Mouse (Mus musculus): Measurements from ENCODE around the gene Mllt3. TPM values are rescaled to one million over a fixed set of nuclear protein-coding genes. Genes with fewer than 3 reads are reported as not detected.

Gene Mllt3
- polyA plus RNA-seq, 1 experiment from 2014 or later: 62.3 TPM

- Histone ChIP-seq H3K27ac (ENCODE audit: low read depth, low read length) (no peak overlapping the region), H3K27me3 (ENCODE audit: control insufficient read depth, insufficient read depth, low read length) (no peaks in the 10 kb centered on the region), H3K4me2 (no peak overlapping the region), H3K4me3 (ENCODE audit: low read depth, low read length) (no peak overlapping the region), H3K9me3 (ENCODE audit: control insufficient read depth, low read length) (no peaks in the 10 kb centered on the region), H3K4me1 (ENCODE audit: control insufficient read depth, insufficient read depth, low read length) (peaks cover 11% of the 10 kb centered on the region), H3K9ac (ENCODE audit: low read length) (no peak overlapping the region), H3K36me3 (ENCODE audit: control insufficient read depth, insufficient read depth, low read length) (peaks cover 2% of the 10 kb centered on the region)
- no peak for DNase-seq (ENCODE audit: low spot score, missing footprints)
- no peak for ATAC-seq (ENCODE audit: low FRiP score)
- 82% methylated on average over 2 of the region's 2 CpGs for WGBS
Observed at GRCm38 (mm10) chr4:87783809-87784208, 249.4 kb downstream of the Mllt3 start.

GRCm38 (mm10) chr4:87781971-87782370 lies 251.2 kb downstream of the Mllt3 start:
- no peak overlapping the region for H3K4me2 ChIP-seq
- H3K4me3 ChIP-seq (ENCODE audit: low read depth, low read length): no peak overlapping the region
- H3K9ac ChIP-seq (ENCODE audit: low read length): no peak overlapping the region
- no peak overlapping the region for H3K27ac ChIP-seq (ENCODE audit: low read depth, low read length)
- H3K4me1 ChIP-seq (ENCODE audit: control insufficient read depth, insufficient read depth, low read length): peaks cover 11% of the 10 kb centered on the region
- peaks cover 2% of the 10 kb centered on the region for H3K36me3 ChIP-seq (ENCODE audit: control insufficient read depth, insufficient read depth, low read length)
- WGBS: 93% methylated on average over 5 of the region's 5 CpGs
- H3K9me3 ChIP-seq (ENCODE audit: control insufficient read depth, low read length): no peaks in the 10 kb centered on the region
- DNase-seq (ENCODE audit: low spot score, missing footprints) (no peak), ATAC-seq (ENCODE audit: low FRiP score) (no peak)
- no peaks in the 10 kb centered on the region for H3K27me3 ChIP-seq (ENCODE audit: control insufficient read depth, insufficient read depth, low read length)

GRCm38 (mm10) chr4:87775721-87776120 lies 257.4 kb downstream of the Mllt3 start:
- H3K27me3 ChIP-seq (ENCODE audit: control insufficient read depth, insufficient read depth, low read length): no peaks in the 10 kb centered on the region
- no peaks in the 10 kb centered on the region for H3K36me3 ChIP-seq (ENCODE audit: control insufficient read depth, insufficient read depth, low read length)

GRCm38 (mm10) chr4:87774515-87774914 lies 258.6 kb downstream of the Mllt3 start:
- Histone ChIP-seq H3K4me2 (no peak overlapping the region), H3K9ac (ENCODE audit: low read length) (no peak overlapping the region), H3K36me3 (ENCODE audit: control insufficient read depth, insufficient read depth, low read length) (no peaks in the 10 kb centered on the region), H3K4me1 (ENCODE audit: control insufficient read depth, insufficient read depth, low read length) (no peaks in the 10 kb centered on the region), H3K27ac (ENCODE audit: low read depth, low read length) (no peak overlapping the region), H3K27me3 (ENCODE audit: control insufficient read depth, insufficient read depth, low read length) (no peaks in the 10 kb centered on the region), H3K9me3 (ENCODE audit: control insufficient read depth, low read length) (no peaks in the 10 kb centered on the region), H3K4me3 (ENCODE audit: low read depth, low read length) (no peak overlapping the region)
- 92% methylated on average over 4 of the region's 4 CpGs for WGBS
- DNase-seq (ENCODE audit: low spot score, missing footprints): no peak
- no peak for ATAC-seq (ENCODE audit: low FRiP score)

More at GRCm38 (mm10) chr4:87775721-87776120, 257.4 kb downstream of the Mllt3 start:
- no peak for DNase-seq (ENCODE audit: low spot score, missing footprints)
- no peaks in the 10 kb centered on the region for H3K4me1 ChIP-seq (ENCODE audit: control insufficient read depth, insufficient read depth, low read length)
- H3K9me3 ChIP-seq (ENCODE audit: control insufficient read depth, low read length): no peaks in the 10 kb centered on the region
- H3K27ac ChIP-seq (ENCODE audit: low read depth, low read length): no peak overlapping the region
- no peak overlapping the region for H3K9ac ChIP-seq (ENCODE audit: low read length)
- no peak for ATAC-seq (ENCODE audit: low FRiP score)
- WGBS: 97% methylated on average over 2 of the region's 2 CpGs
- no peak overlapping the region for H3K4me2 ChIP-seq
- H3K4me3 ChIP-seq (ENCODE audit: low read depth, low read length): no peak overlapping the region

- no peak overlapping the region for H3K4me2 ChIP-seq
- WGBS: 28% methylated on average over 11 of the region's 11 CpGs
- no peak overlapping the region for H3K4me3 ChIP-seq (ENCODE audit: low read depth, low read length)
Observed at GRCm38 (mm10) chr4:87767711-87768561, 265.2 kb downstream of the Mllt3 start.

GRCm38 (mm10) chr4:87765729-87766128 lies 267.4 kb downstream of the Mllt3 start:
- H3K4me1 ChIP-seq (ENCODE audit: control insufficient read depth, insufficient read depth, low read length): peaks cover 15% of the 10 kb centered on the region
- H3K4me3 ChIP-seq (ENCODE audit: low read depth, low read length): no peak overlapping the region
- H3K4me2 ChIP-seq: no peak overlapping the region
- H3K36me3 ChIP-seq (ENCODE audit: control insufficient read depth, insufficient read depth, low read length): no peaks in the 10 kb centered on the region
- WGBS: 62% methylated on average over 3 of the region's 3 CpGs
- no peaks in the 10 kb centered on the region for H3K27me3 ChIP-seq (ENCODE audit: control insufficient read depth, insufficient read depth, low read length)
- no peak for DNase-seq (ENCODE audit: low spot score, missing footprints)
- H3K27ac ChIP-seq (ENCODE audit: low read depth, low read length): no peak overlapping the region
- H3K9ac ChIP-seq (ENCODE audit: low read length): no peak overlapping the region
- ATAC-seq (ENCODE audit: low FRiP score): no peak
- H3K9me3 ChIP-seq (ENCODE audit: control insufficient read depth, low read length): no peaks in the 10 kb centered on the region

More at GRCm38 (mm10) chr4:87767711-87768561, 265.2 kb downstream of the Mllt3 start:
- Histone ChIP-seq H3K27me3 (ENCODE audit: control insufficient read depth, insufficient read depth, low read length) (no peaks in the 10 kb centered on the region), H3K36me3 (ENCODE audit: control insufficient read depth, insufficient read depth, low read length) (no peaks in the 10 kb centered on the region), H3K9ac (ENCODE audit: low read length) (no peak overlapping the region), H3K4me1 (ENCODE audit: control insufficient read depth, insufficient read depth, low read length) (peaks cover 15% of the 10 kb centered on the region), H3K9me3 (ENCODE audit: control insufficient read depth, low read length) (no peaks in the 10 kb centered on the region), H3K27ac (ENCODE audit: low read depth, low read length) (peak overlapping the region; percentile 40; the same call in 1 of the 2 replicates)
- ATAC-seq (ENCODE audit: low FRiP score): peak; percentile 92
- DNase-seq (ENCODE audit: low spot score, missing footprints): peak; percentile 91

- Histone ChIP-seq H3K9me3 (ENCODE audit: control insufficient read depth, low read length) (no peaks in the 10 kb centered on the region), H3K9ac (ENCODE audit: low read length) (no peak overlapping the region), H3K36me3 (ENCODE audit: control insufficient read depth, insufficient read depth, low read length) (no peaks in the 10 kb centered on the region), H3K4me3 (ENCODE audit: low read depth, low read length) (no peak overlapping the region), H3K27me3 (ENCODE audit: control insufficient read depth, insufficient read depth, low read length) (no peaks in the 10 kb centered on the region), H3K4me1 (ENCODE audit: control insufficient read depth, insufficient read depth, low read length) (no peaks in the 10 kb centered on the region), H3K4me2 (no peak overlapping the region), H3K27ac (ENCODE audit: low read depth, low read length) (no peak overlapping the region)
- ATAC-seq (ENCODE audit: low FRiP score): no peak
- DNase-seq (ENCODE audit: low spot score, missing footprints): peak; percentile 62
- WGBS: 83% methylated on average over 2 of the region's 2 CpGs
Observed at GRCm38 (mm10) chr4:87761075-87761474, 272.1 kb downstream of the Mllt3 start.

GRCm38 (mm10) chr4:87760297-87760696 lies 272.9 kb downstream of the Mllt3 start:
- WGBS: 91% methylated on average over 1 of the region's 1 CpGs
- no peaks in the 10 kb centered on the region for H3K4me1 ChIP-seq (ENCODE audit: control insufficient read depth, insufficient read depth, low read length)
- no peak overlapping the region for H3K9ac ChIP-seq (ENCODE audit: low read length)
- H3K4me3 ChIP-seq (ENCODE audit: low read depth, low read length): no peak overlapping the region
- no peak overlapping the region for H3K4me2 ChIP-seq
- H3K27me3 ChIP-seq (ENCODE audit: control insufficient read depth, insufficient read depth, low read length): no peaks in the 10 kb centered on the region
- no peak for DNase-seq (ENCODE audit: low spot score, missing footprints)
- ATAC-seq (ENCODE audit: low FRiP score): no peak
- no peaks in the 10 kb centered on the region for H3K36me3 ChIP-seq (ENCODE audit: control insufficient read depth, insufficient read depth, low read length)
- no peak overlapping the region for H3K27ac ChIP-seq (ENCODE audit: low read depth, low read length)
- H3K9me3 ChIP-seq (ENCODE audit: control insufficient read depth, low read length): no peaks in the 10 kb centered on the region

- WGBS: 87% methylated on average over 2 of the region's 2 CpGs
- Histone ChIP-seq H3K9me3 (ENCODE audit: control insufficient read depth, low read length) (no peaks in the 10 kb centered on the region), H3K27ac (ENCODE audit: low read depth, low read length) (no peak overlapping the region), H3K4me1 (ENCODE audit: control insufficient read depth, insufficient read depth, low read length) (no peaks in the 10 kb centered on the region), H3K4me3 (ENCODE audit: low read depth, low read length) (no peak overlapping the region), H3K9ac (ENCODE audit: low read length) (no peak overlapping the region), H3K36me3 (ENCODE audit: control insufficient read depth, insufficient read depth, low read length) (no peaks in the 10 kb centered on the region), H3K4me2 (no peak overlapping the region), H3K27me3 (ENCODE audit: control insufficient read depth, insufficient read depth, low read length) (no peaks in the 10 kb centered on the region)
- ATAC-seq (ENCODE audit: low FRiP score): no peak
- peak; percentile 53 for DNase-seq (ENCODE audit: low spot score, missing footprints)
Observed at GRCm38 (mm10) chr4:87759625-87760024, 273.5 kb downstream of the Mllt3 start.

Measured in midbrain, embryonic 11.5 days (tissue).